Mouse (Mus musculus) CH12.LX (cell line): Measurements from ENCODE around the gene Kcnk3.

Experiments
- CHD1 ChIP-seq: IDR thresholded peaks from 2 replicates; pipeline ENCODE4 v1.6.1; 2012; ENCODE audit warnings: low read depth, low read length, improper control_type of control experiment, inconsistent platforms
- CTCF ChIP-seq, 2 experiments: IDR thresholded peaks in 1 of 2; conservative IDR thresholded peaks in 1 of 2; 2 replicates each; pipeline ENCODE4 v1.5.1; 2011 to 2012; ENCODE audit warnings: low read depth in 2 of 2, low read length in 2 of 2, improper control_type of control experiment in 1 of 2, inconsistent platforms in 1 of 2, mild to moderate bottlenecking in 1 of 2, moderate library complexity in 1 of 2
- MAX ChIP-seq: IDR thresholded peaks from 2 replicates; pipeline ENCODE4 v1.6.1; 2011; ENCODE audit warnings: low read length, improper control_type of control experiment
- NRF1 ChIP-seq: IDR thresholded peaks from 2 replicates; pipeline ENCODE4 v1.6.1; 2014; ENCODE audit warnings: low read depth, mild to moderate bottlenecking, inconsistent platforms, low read length, improper control_type of control experiment, moderate library complexity
- SIN3A ChIP-seq: IDR thresholded peaks from 2 replicates; pipeline ENCODE4 v1.6.1; 2012; ENCODE audit warnings: low read length, improper control_type of control experiment, inconsistent platforms
- SMC3 ChIP-seq: IDR thresholded peaks from 2 replicates; pipeline ENCODE4 v1.6.1; 2011; ENCODE audit warnings: low read depth, low read length, improper control_type of control experiment

GRCm38 (mm10) chr5:30619211-30619610 lies 31.2 kb downstream of the Kcnk3 start:
- TF ChIP-seq NRF1, result no peak
- TF ChIP-seq MAX, result no peak
- TF ChIP-seq SMC3, result no peak
- no peak for TF ChIP-seq CTCF (conservative IDR thresholded peaks at IDR 0.05 in 1 of 2, IDR thresholded peaks at IDR 0.05 in 1 of 2; ENCODE audit: low read depth in 2 of 2, low read length in 2 of 2)
- no peak for TF ChIP-seq CHD1
- TF ChIP-seq SIN3A, result no peak
